Mouse (Mus musculus): Measurements from ENCODE around the gene Tfb2m.
A peak's percentile ranks its signal among the peaks of the same experiment; 100 is the strongest.

The Tfb2m gene

GRCm38 (mm10) chr1:179545768-179546550, at the start of gene Tfb2m, which contains the start of gene Cnst:
Gene Tfb2m, minus strand, starts transcription at chr1:179546267.
Gene Cnst, plus strand, starts transcription at chr1:179546370.
- peak; percentile 100 for DNase-seq (ENCODE audit: extremely low spot score)

GRCm38 (mm10) chr1:179592972-179593371, 46.9 kb upstream of the Tfb2m start:
- no peak for DNase-seq (ENCODE audit: extremely low spot score)

GRCm38 (mm10) chr1:179592143-179592542, 46.1 kb upstream of the Tfb2m start:
- no peak for DNase-seq (ENCODE audit: extremely low spot score)

GRCm38 (mm10) chr1:179591639-179592038, 45.6 kb upstream of the Tfb2m start:
- no peak for DNase-seq (ENCODE audit: extremely low spot score)

GRCm38 (mm10) chr1:179588230-179588629, 42.2 kb upstream of the Tfb2m start:
- DNase-seq (ENCODE audit: extremely low spot score), result no peak

- DNase-seq (ENCODE audit: extremely low spot score), result peak; percentile 24
These were observed 40.5 kb upstream of the Tfb2m start for GRCm38 (mm10) chr1:179586430-179587095.

GRCm38 (mm10) chr1:179585646-179586045, 39.6 kb upstream of the Tfb2m start:
- DNase-seq (ENCODE audit: extremely low spot score), result no peak

- DNase-seq (ENCODE audit: extremely low spot score), result no peak
These were observed 38.2 kb upstream of the Tfb2m start for GRCm38 (mm10) chr1:179584220-179584619.

GRCm38 (mm10) chr1:179583090-179583489, 37.0 kb upstream of the Tfb2m start:
- DNase-seq (ENCODE audit: extremely low spot score), result no peak

GRCm38 (mm10) chr1:179582021-179582433, 36.0 kb upstream of the Tfb2m start:
- DNase-seq (ENCODE audit: extremely low spot score), result no peak

GRCm38 (mm10) chr1:179581422-179581821, 35.4 kb upstream of the Tfb2m start:
- DNase-seq (ENCODE audit: extremely low spot score), result no peak

GRCm38 (mm10) chr1:179580200-179580599, 34.1 kb upstream of the Tfb2m start:
- no peak for DNase-seq (ENCODE audit: extremely low spot score)

- DNase-seq (ENCODE audit: extremely low spot score), result no peak
These were observed 32.6 kb upstream of the Tfb2m start for GRCm38 (mm10) chr1:179578625-179579024.

GRCm38 (mm10) chr1:179573650-179574206, 27.7 kb upstream of the Tfb2m start:
- DNase-seq (ENCODE audit: extremely low spot score), result no peak

- DNase-seq (ENCODE audit: extremely low spot score), result no peak
These were observed 25.6 kb upstream of the Tfb2m start for GRCm38 (mm10) chr1:179571686-179572085.

GRCm38 (mm10) chr1:179570482-179570881, 24.4 kb upstream of the Tfb2m start:
- DNase-seq (ENCODE audit: extremely low spot score), result no peak

- DNase-seq (ENCODE audit: extremely low spot score), result no peak
These were observed 22.8 kb upstream of the Tfb2m start for GRCm38 (mm10) chr1:179568690-179569398.

GRCm38 (mm10) chr1:179567558-179567957, 21.5 kb upstream of the Tfb2m start:
- DNase-seq (ENCODE audit: extremely low spot score), result peak; percentile 33

- DNase-seq (ENCODE audit: extremely low spot score), result no peak
These were observed 17.9 kb upstream of the Tfb2m start for GRCm38 (mm10) chr1:179563926-179564325.

GRCm38 (mm10) chr1:179563211-179563610, 17.1 kb upstream of the Tfb2m start:
- DNase-seq (ENCODE audit: extremely low spot score), result no peak

- DNase-seq (ENCODE audit: extremely low spot score), result no peak
These were observed 14.9 kb upstream of the Tfb2m start for GRCm38 (mm10) chr1:179560845-179561430.
